Mouse (Mus musculus) CH12.LX (cell line): ENCODE results near the gene Enox2. TPM values are rescaled to one million over a fixed set of nuclear protein-coding genes. Genes with fewer than 3 reads are reported as not detected.

ENCODE experiments used
- DNase-seq: peaks from one replicate; pipeline ENCODE4 v3.0.0-alpha.2; 2013; ENCODE audit errors: extremely low read depth
- H3K27ac ChIP-seq: 2 replicates; pipeline ENCODE4 v1.5.1; 2012; ENCODE audit warnings: low read depth, mild to moderate bottlenecking, control low read depth, moderate library complexity; ENCODE audit not compliant: insufficient read depth
- H3K27me3 ChIP-seq: replicated peaks from 2 replicates; pipeline ENCODE3; 2012; ENCODE audit warnings: inconsistent platforms
- H3K36me3 ChIP-seq, 2 experiments: replicated peaks in 1 of 2; 2 replicates each; pipeline versions ENCODE3 to v1.6.1; 2012; ENCODE audit warnings: inconsistent platforms in 1 of 2, low read length in 1 of 2, mild to moderate bottlenecking in 1 of 2, mixed read lengths in 1 of 2, moderate library complexity in 1 of 2; ENCODE audit not compliant: control insufficient read depth in 1 of 2, insufficient read depth in 1 of 2
- H3K4me1 ChIP-seq, 2 experiments: 2 replicates each; pipeline ENCODE4 v1.6.1; 2012; ENCODE audit warnings: inconsistent platforms in 1 of 2, moderate library complexity in 1 of 2; ENCODE audit not compliant: insufficient read depth in 2 of 2, control insufficient read depth in 1 of 2
- H3K4me2 ChIP-seq: 2 replicates; pipeline ENCODE4 v1.6.1; 2012; ENCODE audit warnings: low read depth, mild to moderate bottlenecking, control low read depth; ENCODE audit not compliant: poor library complexity, insufficient read depth, severe bottlenecking
- H3K4me3 ChIP-seq, 3 experiments: fragments of 150-350 bp in 1 of 3; sonication (generic) in 1 of 3; replicated peaks in 1 of 3; 2 replicates each; pipeline versions ENCODE3 to v1.5.1; 2011 to 2012; ENCODE audit warnings: low read depth in 2 of 3, low read length in 2 of 3, mild to moderate bottlenecking in 2 of 3, moderate library complexity in 2 of 3, control low read depth in 1 of 3, improper control_type of control experiment in 1 of 3, inconsistent platforms in 1 of 3, mixed read lengths in 1 of 3; ENCODE audit not compliant: poor library complexity in 1 of 3
- H3K79me2 ChIP-seq: replicated peaks from 2 replicates; pipeline ENCODE4 v1.6.1; 2012; ENCODE audit warnings: mild to moderate bottlenecking, moderate library complexity; ENCODE audit not compliant: control insufficient read depth, poor library complexity, insufficient read depth, severe bottlenecking; ENCODE audit errors: extremely low read depth
- H3K9ac ChIP-seq: 2 replicates; pipeline ENCODE4 v1.6.1; 2012; ENCODE audit warnings: low read depth, mild to moderate bottlenecking, control low read depth, moderate library complexity; ENCODE audit not compliant: insufficient read depth
- H3K9me3 ChIP-seq: replicated peaks from 2 replicates; pipeline ENCODE3; 2012; ENCODE audit warnings: low read length, inconsistent platforms, mixed read lengths
- BHLHE40 ChIP-seq: IDR thresholded peaks from 2 replicates; pipeline ENCODE4 v1.6.1; 2011; ENCODE audit warnings: mild to moderate bottlenecking, low read depth, low read length, improper control_type of control experiment
- CHD2 ChIP-seq: IDR thresholded peaks from 2 replicates; pipeline ENCODE4 v1.6.1; 2011; ENCODE audit warnings: low read length, improper control_type of control experiment
- E2F4 ChIP-seq: IDR thresholded peaks from 2 replicates; pipeline ENCODE4 v1.6.1; 2011; ENCODE audit warnings: low read depth, low read length, improper control_type of control experiment; ENCODE audit not compliant: insufficient replicate concordance
- EP300 ChIP-seq: IDR thresholded peaks from 2 replicates; pipeline ENCODE4 v1.6.1; 2011; ENCODE audit warnings: low read length, improper control_type of control experiment
- ETS1 ChIP-seq: conservative IDR thresholded peaks from 2 replicates; pipeline ENCODE4 v1.6.1; 2012; ENCODE audit warnings: low read depth, mild to moderate bottlenecking, inconsistent platforms, low read length, improper control_type of control experiment, moderate library complexity
- HCFC1 ChIP-seq: IDR thresholded peaks from 2 replicates; pipeline ENCODE4 v1.6.1; 2012; ENCODE audit warnings: low read depth, mild to moderate bottlenecking, inconsistent platforms, low read length, improper control_type of control experiment
- IRF4 ChIP-seq: IDR thresholded peaks from 2 replicates; pipeline ENCODE4 v1.6.1; 2014; ENCODE audit warnings: low read depth, mild to moderate bottlenecking, inconsistent platforms, low read length, improper control_type of control experiment
- JUN ChIP-seq: IDR thresholded peaks from 2 replicates; pipeline ENCODE4 v1.6.1; 2011; ENCODE audit warnings: low read depth, mild to moderate bottlenecking, low read length, improper control_type of control experiment, moderate library complexity; ENCODE audit not compliant: insufficient read depth
- JUND ChIP-seq: conservative IDR thresholded peaks from 2 replicates; pipeline ENCODE4 v1.6.1; 2011; ENCODE audit warnings: low read depth, low read length, improper control_type of control experiment
- KAT2A ChIP-seq: IDR thresholded peaks from 2 replicates; pipeline ENCODE4 v1.6.1; 2012; ENCODE audit warnings: low read length, improper control_type of control experiment, inconsistent platforms; ENCODE audit not compliant: insufficient replicate concordance
- MAFK ChIP-seq: IDR thresholded peaks from 2 replicates; pipeline ENCODE4 v1.6.1; 2011; ENCODE audit warnings: low read length, improper control_type of control experiment; ENCODE audit not compliant: insufficient replicate concordance
- MAZ ChIP-seq: IDR thresholded peaks from 2 replicates; pipeline ENCODE4 v1.6.1; 2012; ENCODE audit warnings: low read depth, mild to moderate bottlenecking, inconsistent platforms, low read length, improper control_type of control experiment, moderate library complexity
- MEF2A ChIP-seq: IDR thresholded peaks from 2 replicates; pipeline ENCODE4 v1.6.1; 2014; ENCODE audit warnings: low read depth, mild to moderate bottlenecking, inconsistent platforms, low read length, improper control_type of control experiment, borderline replicate concordance
- MYC ChIP-seq: IDR thresholded peaks from 2 replicates; pipeline ENCODE4 v1.6.1; 2011; ENCODE audit warnings: low read depth, mild to moderate bottlenecking, improper control_type of control experiment, low read length
- NELFE ChIP-seq: IDR thresholded peaks from 2 replicates; pipeline ENCODE4 v1.6.1; 2011; ENCODE audit warnings: low read depth, low read length, improper control_type of control experiment
- NRF1 ChIP-seq: IDR thresholded peaks from 2 replicates; pipeline ENCODE4 v1.6.1; 2014; ENCODE audit warnings: low read depth, mild to moderate bottlenecking, inconsistent platforms, low read length, improper control_type of control experiment, moderate library complexity
- POLR2A ChIP-seq: IDR thresholded peaks from 2 replicates; pipeline ENCODE4 v1.6.1; 2011; ENCODE audit warnings: low read depth, mild to moderate bottlenecking, improper control_type of control experiment, low read length
- RAD21 ChIP-seq: IDR thresholded peaks from 2 replicates; pipeline ENCODE4 v1.6.1; 2011; ENCODE audit warnings: low read depth, mild to moderate bottlenecking, low read length, improper control_type of control experiment, moderate library complexity
- RCOR1 ChIP-seq: conservative IDR thresholded peaks from 2 replicates; pipeline ENCODE4 v1.6.1; 2012; ENCODE audit warnings: low read depth, mild to moderate bottlenecking, inconsistent platforms, low read length, improper control_type of control experiment
- SMC3 ChIP-seq: IDR thresholded peaks from 2 replicates; pipeline ENCODE4 v1.6.1; 2011; ENCODE audit warnings: low read depth, low read length, improper control_type of control experiment
- TBP ChIP-seq: conservative IDR thresholded peaks from 2 replicates; pipeline ENCODE4 v1.6.1; 2011; ENCODE audit warnings: low read depth, low read length, improper control_type of control experiment
- TCF12 ChIP-seq: IDR thresholded peaks from 2 replicates; pipeline ENCODE4 v1.6.1; 2014; ENCODE audit warnings: low read depth, mild to moderate bottlenecking, inconsistent platforms, low read length, improper control_type of control experiment
- UBTF ChIP-seq: IDR thresholded peaks from 2 replicates; pipeline ENCODE4 v1.6.1; 2012; ENCODE audit warnings: low read depth, mild to moderate bottlenecking, inconsistent platforms, low read length, improper control_type of control experiment, moderate library complexity
- USF2 ChIP-seq: conservative IDR thresholded peaks from 2 replicates; pipeline ENCODE4 v1.6.1; 2011; ENCODE audit warnings: low read depth, low read length, improper control_type of control experiment
- ZKSCAN1 ChIP-seq: IDR thresholded peaks from 2 replicates; pipeline ENCODE4 v1.6.1; 2012; ENCODE audit warnings: low read depth, inconsistent platforms, low read length, improper control_type of control experiment, borderline replicate concordance
- ZMIZ1 ChIP-seq: IDR thresholded peaks from 2 replicates; pipeline ENCODE4 v1.6.1; 2012; ENCODE audit warnings: low read depth, mild to moderate bottlenecking, inconsistent platforms, low read length, improper control_type of control experiment
- dilution Hi-C: fragments of 300-500 bp; cut with MboI; formaldehyde crosslinking; loops from 2 replicates; pipeline ENCODE4 v1.14.3; 2020; ENCODE audit warnings: low sequenced_read_pairs; ENCODE audit not compliant: extremely low pct_unique_long_range_greater_than_20kb, extremely low pct_ligation_motif_present
- in situ Hi-C: fragments of 300-500 bp; cut with MboI; formaldehyde crosslinking; loops from 3 replicates; pipeline ENCODE4 v1.14.3; 2019; ENCODE audit warnings: low sequenced_read_pairs, low pct_ligation_motif_present, low pct_unique_long_range_greater_than_20kb, mixed read lengths
- polyA plus RNA-seq: library from polyadenylated mRNA; unstranded; fragments of >175 nt; gene quantifications from 2 replicates; pipeline ENCODE4 v1.2.1, GENCODE M21; 2012; ENCODE audit warnings: low read depth; ENCODE audit not compliant: insufficient read length
- total RNA-seq, 2 experiments: library from RNA; depleted of rRNA; stranded (reverse); fragments of 300-350 nt in 1 of 2; fragments of >200 nt in 1 of 2; gene quantifications; 2 replicates each; pipeline ENCODE4 v1.2.3; 2012 to 2014

The Enox2 gene
- total and polyA plus RNA-seq, 3 experiments = 8.4 to 12.9 (median 12.7) TPM

- H3K9me3 ChIP-seq = no peaks in the 10 kb centered on the region
- H3K9ac ChIP-seq = no peak overlapping the region
- in situ Hi-C loops = no loop called here
- TF ChIP-seq MAFK = no peak
- no peak for TF ChIP-seq TBP
- TF ChIP-seq HCFC1 = no peak
- no peak for TF ChIP-seq EP300
- no peak for TF ChIP-seq UBTF
- no peak for TF ChIP-seq USF2
- TF ChIP-seq KAT2A = no peak
- no peak for TF ChIP-seq ZMIZ1
- TF ChIP-seq MYC = no peak
- TF ChIP-seq MAZ = no peak
- TF ChIP-seq E2F4 = no peak
- TF ChIP-seq NELFE = no peak
- no peak for TF ChIP-seq RAD21
- TF ChIP-seq ETS1 = no peak
- no peak for TF ChIP-seq BHLHE40
- TF ChIP-seq JUND = no peak
- TF ChIP-seq CHD2 = no peak
- TF ChIP-seq TCF12 = no peak
- TF ChIP-seq SMC3 = no peak
- TF ChIP-seq, all 38 proteins: peak for 0
- Histone ChIP-seq H3K79me2 (no peaks in the 10 kb centered on the region), H3K4me3 (no peak overlapping the region), H3K27me3 (no peaks in the 10 kb centered on the region), H3K4me1 (peaks cover 0 to 3% of the 10 kb centered on the region in 2 experiments; a peak in 1 of 4 replicates), H3K36me3 (no peaks in the 10 kb centered on the region), H3K4me2 (no peak overlapping the region), H3K27ac (no peak overlapping the region)
- dilution Hi-C loops = no loop called here
- no peak for DNase-seq
Observed at GRCm38 (mm10) chrX:49181136-49181535, 106.9 kb downstream of the Enox2 start.

GRCm38 (mm10) chrX:49178670-49179069, 109.4 kb downstream of the Enox2 start:
- no peaks in the 10 kb centered on the region for H3K79me2 ChIP-seq
- no peaks in the 10 kb centered on the region for H3K27me3 ChIP-seq
- no peak overlapping the region for H3K9ac ChIP-seq
- H3K4me1 ChIP-seq = peaks cover 0 to 3% of the 10 kb centered on the region in 2 experiments; a peak in 1 of 4 replicates
- DNase-seq = peak; percentile 15
- dilution Hi-C loops = no loop called here
- H3K4me2 ChIP-seq = no peak overlapping the region
- no peak overlapping the region for H3K27ac ChIP-seq
- in situ Hi-C loops = no loop called here
- TF ChIP-seq HCFC1 (no peak), POLR2A (no peak), RCOR1 (no peak), NRF1 (no peak), TBP (no peak), TCF12 (no peak), MEF2A (peak; percentile 70; the same call in 1 of the 2 replicates), JUN (no peak), USF2 (no peak), ZKSCAN1 (no peak), EP300 (peak; percentile 68), IRF4 (peak; percentile 76)
- no peak overlapping the region for H3K4me3 ChIP-seq
- H3K9me3 ChIP-seq = no peaks in the 10 kb centered on the region
- H3K36me3 ChIP-seq = no peaks in the 10 kb centered on the region
